Mouse (Mus musculus): Measurements from ENCODE around the gene Add3.

- TF ChIP-seq CTCF (IDR thresholded peaks at IDR 0.05; ENCODE audit: low read depth) (no peak), EP300 (optimal IDR thresholded peaks at IDR 0.05) (no peak)
These were observed 45.4 kb downstream of the Add3 start for GRCm38 (mm10) chr19:53185486-53186134.
